Mouse (Mus musculus) ES-E14 (cell line): ENCODE data around the gene Rnf152.

Experiments used
- CHD2 ChIP-seq: IDR thresholded peaks from 2 replicates; pipeline ENCODE4 v1.6.1; 2014; ENCODE audit warnings: mild to moderate bottlenecking, low read depth, low read length, inconsistent platforms
- HCFC1 ChIP-seq: IDR thresholded peaks from 2 replicates; pipeline ENCODE4 v1.6.1; 2012; ENCODE audit warnings: low read length, inconsistent platforms, borderline replicate concordance; ENCODE audit not compliant: insufficient read depth
- ZC3H11A ChIP-seq: IDR thresholded peaks from 2 replicates; pipeline ENCODE4 v1.6.1; 2012; ENCODE audit warnings: low read depth, mild to moderate bottlenecking, inconsistent platforms, low read length, borderline replicate concordance

DNA sequence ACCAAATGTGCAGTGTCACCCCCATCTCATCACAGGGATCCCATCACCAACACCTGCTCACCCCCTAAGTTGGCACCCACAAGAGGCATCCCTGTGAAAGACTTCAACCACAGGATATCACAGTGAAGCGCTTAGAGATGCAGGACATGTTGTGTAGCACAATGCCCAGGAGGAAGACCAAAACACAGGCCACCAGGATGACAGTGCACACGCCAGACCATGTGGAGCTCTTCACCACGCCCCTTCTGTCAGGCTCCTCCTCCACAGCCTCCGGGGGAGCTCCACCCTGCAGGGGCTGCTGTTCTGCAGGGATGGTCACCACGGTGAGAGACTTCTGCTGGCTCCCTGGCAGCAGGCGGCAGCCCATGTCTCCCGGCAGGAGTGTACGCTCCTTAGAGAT, 72.4 kb downstream of the Rnf152 start:
- TF ChIP-seq CHD2 (no peak), ZC3H11A (no peak), HCFC1 (no peak)
